Mouse (Mus musculus) embryonic fibroblast, embryonic 13.5 days (primary cell): ENCODE results near the gene Cracr2b.
A peak's percentile ranks its signal among the peaks of the same experiment; 100 is the strongest.

Source experiments
- CTCF ChIP-seq: IDR thresholded peaks from 2 replicates; pipeline ENCODE4 v1.5.1; 2011; ENCODE audit warnings: mild to moderate bottlenecking, control low read depth, low read length, moderate library complexity, borderline replicate concordance; ENCODE audit not compliant: insufficient read depth
- POLR2A ChIP-seq: IDR thresholded peaks from 2 replicates; pipeline ENCODE4 v1.6.1; 2011; ENCODE audit warnings: low read depth, mild to moderate bottlenecking, control low read depth, low read length, moderate library complexity

DNA sequence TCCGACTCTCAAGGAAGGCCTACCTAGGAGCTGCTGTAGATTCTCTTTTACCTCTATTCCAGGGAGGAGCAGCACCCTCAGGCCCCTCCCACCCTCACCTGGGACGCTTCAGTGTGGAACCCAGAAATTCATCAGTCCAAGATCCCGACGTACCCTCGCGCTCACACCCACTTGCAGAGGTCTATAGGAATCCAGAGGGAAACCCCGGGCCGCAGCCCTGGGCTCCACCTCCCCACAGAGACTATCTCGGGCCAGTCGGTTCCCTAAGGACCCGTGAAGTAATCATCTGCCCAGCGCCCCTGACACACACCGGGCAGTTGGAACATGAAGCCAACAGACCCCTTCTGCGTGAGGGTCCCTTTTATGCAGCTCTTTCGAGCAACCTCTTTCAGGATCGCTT is 47.6 kb upstream of the Cracr2b start:
- TF ChIP-seq CTCF (no peak), POLR2A (0 out of 2 replicates have a peak, but pooled peaks have one; percentile 19)
